Mouse (Mus musculus): Measurements from ENCODE around the gene Kcnk4. TPM values are rescaled to one million over a fixed set of nuclear protein-coding genes. Genes with fewer than 3 reads are reported as not detected.
A peak's percentile ranks its signal among the peaks of the same experiment; 100 is the strongest.

Kcnk4 gene
- polyA plus RNA-seq, 1 experiment from 2014 or later, result 0.49 TPM

GRCm38 (mm10) chr19:6909021-6909420 lies 25.3 kb downstream of the Kcnk4 start:
- WGBS, result 11% methylated on average over 11 of the region's 11 CpGs

GRCm38 (mm10) chr19:6907811-6908540 lies 26.3 kb downstream of the Kcnk4 start:
- H3K4me3 ChIP-seq (ENCODE audit: low read depth, low read length), result no peak overlapping the region
- peaks cover 10% of the 10 kb centered on the region for H3K36me3 ChIP-seq (ENCODE audit: control insufficient read depth, insufficient read depth, low read length)
- DNase-seq (ENCODE audit: low spot score) (no peak), ATAC-seq (ENCODE audit: low FRiP score) (no peak)
- H3K4me2 ChIP-seq (replicated peaks; ENCODE audit: low read depth, low read length), result peak overlapping the region; percentile 73
- no peak overlapping the region for H3K27ac ChIP-seq (ENCODE audit: low read depth, low read length)
- no peaks in the 10 kb centered on the region for H3K9me3 ChIP-seq (ENCODE audit: control insufficient read depth, low read length)
- no peak overlapping the region; the same call in 1 of the 2 replicates for H3K9ac ChIP-seq (ENCODE audit: low read depth, low read length)
- peaks cover 12% of the 10 kb centered on the region for H3K4me1 ChIP-seq (replicated peaks; ENCODE audit: control insufficient read depth, insufficient read depth, low read length)
- H3K27me3 ChIP-seq (ENCODE audit: control insufficient read depth, insufficient read depth, low read length), result no peaks in the 10 kb centered on the region
- WGBS, result 90% methylated on average over 7 of the region's 7 CpGs

More at GRCm38 (mm10) chr19:6909021-6909420, 25.3 kb downstream of the Kcnk4 start:
- Histone ChIP-seq H3K4me3 (ENCODE audit: low read depth, low read length) (peak overlapping the region; percentile 61), H3K9ac (ENCODE audit: low read depth, low read length) (peak overlapping the region; percentile 60), H3K4me2 (replicated peaks; ENCODE audit: low read depth, low read length) (peak overlapping the region; percentile 73), H3K4me1 (replicated peaks; ENCODE audit: control insufficient read depth, insufficient read depth, low read length) (peaks cover 12% of the 10 kb centered on the region), H3K36me3 (ENCODE audit: control insufficient read depth, insufficient read depth, low read length) (peaks cover 12% of the 10 kb centered on the region), H3K27me3 (ENCODE audit: control insufficient read depth, insufficient read depth, low read length) (no peaks in the 10 kb centered on the region), H3K27ac (ENCODE audit: low read depth, low read length) (peak overlapping the region; percentile 95), H3K9me3 (ENCODE audit: control insufficient read depth, low read length) (no peaks in the 10 kb centered on the region)
- DNase-seq (ENCODE audit: low spot score) (no peak), ATAC-seq (ENCODE audit: low FRiP score) (no peak)

GRCm38 (mm10) chr19:6907094-6907493 lies 27.2 kb downstream of the Kcnk4 start:
- DNase-seq (ENCODE audit: low spot score) (no peak), ATAC-seq (ENCODE audit: low FRiP score) (no peak)
- WGBS, result 91% methylated on average over 8 of the region's 8 CpGs
- Histone ChIP-seq H3K27me3 (ENCODE audit: control insufficient read depth, insufficient read depth, low read length) (no peaks in the 10 kb centered on the region), H3K9ac (ENCODE audit: low read depth, low read length) (no peak overlapping the region), H3K4me3 (ENCODE audit: low read depth, low read length) (no peak overlapping the region), H3K4me1 (replicated peaks; ENCODE audit: control insufficient read depth, insufficient read depth, low read length) (peaks cover 12% of the 10 kb centered on the region), H3K27ac (ENCODE audit: low read depth, low read length) (no peak overlapping the region), H3K4me2 (replicated peaks; ENCODE audit: low read depth, low read length) (no peak overlapping the region), H3K36me3 (ENCODE audit: control insufficient read depth, insufficient read depth, low read length) (peaks cover 8% of the 10 kb centered on the region), H3K9me3 (ENCODE audit: control insufficient read depth, low read length) (no peaks in the 10 kb centered on the region)

- Histone ChIP-seq H3K36me3 (ENCODE audit: control insufficient read depth, insufficient read depth, low read length) (peaks cover 5% of the 10 kb centered on the region), H3K4me1 (replicated peaks; ENCODE audit: control insufficient read depth, insufficient read depth, low read length) (peaks cover 12% of the 10 kb centered on the region), H3K27me3 (ENCODE audit: control insufficient read depth, insufficient read depth, low read length) (no peaks in the 10 kb centered on the region), H3K9ac (ENCODE audit: low read depth, low read length) (no peak overlapping the region), H3K4me2 (replicated peaks; ENCODE audit: low read depth, low read length) (no peak overlapping the region), H3K4me3 (ENCODE audit: low read depth, low read length) (no peak overlapping the region), H3K27ac (ENCODE audit: low read depth, low read length) (no peak overlapping the region), H3K9me3 (ENCODE audit: control insufficient read depth, low read length) (no peaks in the 10 kb centered on the region)
- no peak for ATAC-seq (ENCODE audit: low FRiP score)
- DNase-seq (ENCODE audit: low spot score), result no peak
- 91% methylated on average over 3 of the region's 3 CpGs for WGBS
Measured at GRCm38 (mm10) chr19:6906199-6906598, 28.1 kb downstream of the Kcnk4 start.

- Histone ChIP-seq H3K4me3 (ENCODE audit: low read depth, low read length) (no peak overlapping the region), H3K27me3 (ENCODE audit: control insufficient read depth, insufficient read depth, low read length) (no peaks in the 10 kb centered on the region), H3K36me3 (ENCODE audit: control insufficient read depth, insufficient read depth, low read length) (peaks cover 5% of the 10 kb centered on the region), H3K4me2 (replicated peaks; ENCODE audit: low read depth, low read length) (no peak overlapping the region), H3K27ac (ENCODE audit: low read depth, low read length) (no peak overlapping the region), H3K4me1 (replicated peaks; ENCODE audit: control insufficient read depth, insufficient read depth, low read length) (peaks cover 10% of the 10 kb centered on the region), H3K9me3 (ENCODE audit: control insufficient read depth, low read length) (no peaks in the 10 kb centered on the region), H3K9ac (ENCODE audit: low read depth, low read length) (no peak overlapping the region)
- no peak for ATAC-seq (ENCODE audit: low FRiP score)
- no peak for DNase-seq (ENCODE audit: low spot score)
- WGBS, result 92% methylated on average over 11 of the region's 11 CpGs
Measured at GRCm38 (mm10) chr19:6905498-6906159, 28.7 kb downstream of the Kcnk4 start.

GRCm38 (mm10) chr19:6904846-6905245 lies 29.5 kb downstream of the Kcnk4 start:
- H3K9me3 ChIP-seq (ENCODE audit: control insufficient read depth, low read length), result no peaks in the 10 kb centered on the region
- H3K9ac ChIP-seq (ENCODE audit: low read depth, low read length), result no peak overlapping the region
- H3K27ac ChIP-seq (ENCODE audit: low read depth, low read length), result no peak overlapping the region
- DNase-seq (ENCODE audit: low spot score), result no peak
- WGBS, result 83% methylated on average over 2 of the region's 2 CpGs
- H3K4me2 ChIP-seq (replicated peaks; ENCODE audit: low read depth, low read length), result no peak overlapping the region
- H3K4me1 ChIP-seq (replicated peaks; ENCODE audit: control insufficient read depth, insufficient read depth, low read length), result peaks cover 10% of the 10 kb centered on the region
- no peaks in the 10 kb centered on the region for H3K27me3 ChIP-seq (ENCODE audit: control insufficient read depth, insufficient read depth, low read length)
- no peak for ATAC-seq (ENCODE audit: low FRiP score)
- H3K4me3 ChIP-seq (ENCODE audit: low read depth, low read length), result no peak overlapping the region
- H3K36me3 ChIP-seq (ENCODE audit: control insufficient read depth, insufficient read depth, low read length), result peaks cover 5% of the 10 kb centered on the region

GRCm38 (mm10) chr19:6903031-6903430 lies 31.3 kb downstream of the Kcnk4 start:
- ATAC-seq (ENCODE audit: low FRiP score) (no peak), DNase-seq (ENCODE audit: low spot score) (no peak)
- WGBS, result 100% methylated on average over 1 of the region's 1 CpGs

GRCm38 (mm10) chr19:6899641-6900040 lies 34.7 kb downstream of the Kcnk4 start:
- ATAC-seq (ENCODE audit: low FRiP score) (no peak), DNase-seq (ENCODE audit: low spot score) (no peak)
- H3K27ac ChIP-seq (ENCODE audit: low read depth, low read length), result no peak overlapping the region
- H3K36me3 ChIP-seq (ENCODE audit: control insufficient read depth, insufficient read depth, low read length), result no peaks in the 10 kb centered on the region
- H3K4me2 ChIP-seq (replicated peaks; ENCODE audit: low read depth, low read length), result no peak overlapping the region
- 85% methylated on average over 4 of the region's 4 CpGs for WGBS
- H3K27me3 ChIP-seq (ENCODE audit: control insufficient read depth, insufficient read depth, low read length), result no peaks in the 10 kb centered on the region
- H3K4me1 ChIP-seq (replicated peaks; ENCODE audit: control insufficient read depth, insufficient read depth, low read length), result no peaks in the 10 kb centered on the region
- no peaks in the 10 kb centered on the region for H3K9me3 ChIP-seq (ENCODE audit: control insufficient read depth, low read length)
- no peak overlapping the region for H3K4me3 ChIP-seq (ENCODE audit: low read depth, low read length)
- H3K9ac ChIP-seq (ENCODE audit: low read depth, low read length), result no peak overlapping the region

More at GRCm38 (mm10) chr19:6903031-6903430, 31.3 kb downstream of the Kcnk4 start:
- Histone ChIP-seq H3K36me3 (ENCODE audit: control insufficient read depth, insufficient read depth, low read length) (peaks cover 5% of the 10 kb centered on the region), H3K9me3 (ENCODE audit: control insufficient read depth, low read length) (no peaks in the 10 kb centered on the region), H3K4me1 (replicated peaks; ENCODE audit: control insufficient read depth, insufficient read depth, low read length) (0 out of 2 replicates have a peak, but pooled peaks cover 3% of the 10 kb centered on the region), H3K4me3 (ENCODE audit: low read depth, low read length) (no peak overlapping the region), H3K9ac (ENCODE audit: low read depth, low read length) (no peak overlapping the region), H3K27ac (ENCODE audit: low read depth, low read length) (no peak overlapping the region), H3K4me2 (replicated peaks; ENCODE audit: low read depth, low read length) (no peak overlapping the region), H3K27me3 (ENCODE audit: control insufficient read depth, insufficient read depth, low read length) (no peaks in the 10 kb centered on the region)
